Mouse (Mus musculus): ENCODE results near the gene Spata18.

The Spata18 gene

DNA sequence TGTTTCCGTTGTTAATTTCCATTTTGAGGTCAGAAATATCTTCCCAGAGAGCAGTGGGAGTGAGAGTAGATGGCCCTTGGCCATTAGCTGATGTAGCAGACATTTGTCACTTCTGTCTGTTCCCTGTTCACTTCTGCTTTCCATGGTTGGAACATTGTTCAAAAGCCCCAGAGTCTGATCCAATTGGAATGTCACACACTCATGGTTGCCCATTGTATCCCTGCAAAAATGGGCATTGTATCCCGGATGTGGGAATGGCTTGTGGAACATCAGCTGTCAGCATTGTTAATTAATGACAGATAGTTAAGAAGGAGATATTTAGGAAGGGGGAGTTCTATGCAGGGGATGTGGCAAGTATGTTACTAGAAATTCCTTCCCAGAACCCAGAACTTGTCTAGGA, 65.8 kb downstream of the Spata18 start:
- no peak for DNase-seq (ENCODE audit: low read depth)

DNA sequence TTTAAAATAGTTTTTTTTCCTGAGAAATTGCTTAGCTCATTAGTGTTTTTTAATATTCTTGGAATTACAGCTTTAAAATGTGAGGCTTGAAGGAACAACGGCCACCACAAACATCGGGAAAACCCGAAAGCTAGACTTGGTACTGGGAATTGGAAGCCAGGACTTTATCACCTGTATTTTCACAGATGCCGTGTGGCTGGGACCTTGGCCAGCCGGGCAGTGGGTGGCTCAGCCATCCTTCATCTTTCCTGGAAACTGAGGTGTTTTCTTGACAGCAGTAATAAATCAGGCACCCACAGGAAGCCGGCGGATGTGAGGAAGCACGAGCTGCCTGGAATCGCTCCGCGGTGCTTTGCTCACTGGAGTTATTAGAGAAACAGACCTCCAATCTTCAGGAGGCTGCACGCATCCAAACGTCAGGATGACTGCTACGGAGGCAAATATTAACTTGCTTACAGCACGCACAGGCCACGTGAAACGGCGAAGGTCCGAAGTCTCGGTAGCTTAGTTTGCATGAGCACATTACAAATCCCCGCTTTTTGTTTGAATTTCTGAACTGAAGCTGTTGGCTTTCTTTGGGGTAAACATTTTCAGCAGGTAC, 70.6 kb downstream of the Spata18 start:
- peak; percentile 73 for DNase-seq (ENCODE audit: low read depth)

DNA sequence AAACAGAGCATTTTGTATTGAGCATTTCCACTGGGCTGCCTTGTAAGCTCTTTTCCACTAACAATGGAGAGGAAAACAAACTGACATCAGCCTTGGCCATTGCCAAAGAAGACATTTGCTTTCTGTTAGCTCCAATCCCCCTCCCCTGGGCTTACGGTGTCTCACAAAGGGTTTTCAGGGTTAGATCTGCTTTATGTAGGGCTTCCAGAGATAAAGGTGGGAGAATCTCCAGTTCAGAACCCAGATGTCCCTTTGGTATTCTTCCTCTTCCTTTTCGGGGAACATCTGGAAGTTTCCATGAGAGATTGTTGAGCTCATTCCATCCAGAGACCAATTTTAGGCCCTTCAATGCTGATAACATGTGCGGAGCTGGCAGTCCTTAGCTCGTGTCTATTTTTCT, 74.8 kb downstream of the Spata18 start:
- DNase-seq (ENCODE audit: low read depth) = no peak

DNA sequence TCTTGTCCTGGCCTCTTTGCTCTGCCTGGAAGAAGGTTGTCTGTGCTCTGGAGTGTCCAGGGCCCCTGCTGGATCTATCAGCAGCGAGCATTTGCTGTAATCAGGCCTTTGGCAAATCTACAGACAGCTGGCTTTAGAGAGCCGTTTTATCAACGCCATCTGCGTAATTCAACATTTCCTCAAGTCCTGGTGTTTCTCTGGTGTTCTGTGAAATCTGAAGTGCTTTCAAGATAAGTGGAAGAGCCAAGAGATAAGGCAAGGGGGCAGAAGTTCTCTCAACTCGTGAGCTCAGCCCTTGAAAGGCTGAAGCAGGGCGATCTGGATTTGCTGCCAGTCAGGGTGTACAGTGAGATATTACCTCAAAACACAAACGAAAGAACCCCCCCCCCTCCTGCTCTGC, 77.5 kb downstream of the Spata18 start:
- DNase-seq (ENCODE audit: low read depth) = no peak

All from fibroblast of lung, adult 2 months (primary cell).